Mouse (Mus musculus) gastrocnemius, postnatal 36 days (tissue): Measurements from ENCODE around the gene Prkaca. TPM values are rescaled to one million over a fixed set of nuclear protein-coding genes. Genes with fewer than 3 reads are reported as not detected.
A peak's percentile ranks its signal among the peaks of the same experiment; 100 is the strongest.
"Not testable (repeated sequence)": the region's sequence is repeated elsewhere in the genome, so short reads cannot be mapped to it uniquely, and the experiment has no call there.

Source experiments
- DNase-seq, 2 experiments: peaks; one replicate each; pipeline ENCODE4 v3.0.0; 2022
- intact Hi-C: fragments of 180-260 bp; cut with DNase I; formaldehyde crosslinking; loops from one replicate; pipeline ENCODE4 v1.15.1; 2025
- total RNA-seq, 2 experiments: library from RNA; stranded (reverse); gene quantifications; 2 replicates each; pipeline ENCODE4 v1.2.3; 2021

Prkaca gene
- total RNA-seq, 2 experiments from 2014 or later: 148 to 165 TPM

DNA sequence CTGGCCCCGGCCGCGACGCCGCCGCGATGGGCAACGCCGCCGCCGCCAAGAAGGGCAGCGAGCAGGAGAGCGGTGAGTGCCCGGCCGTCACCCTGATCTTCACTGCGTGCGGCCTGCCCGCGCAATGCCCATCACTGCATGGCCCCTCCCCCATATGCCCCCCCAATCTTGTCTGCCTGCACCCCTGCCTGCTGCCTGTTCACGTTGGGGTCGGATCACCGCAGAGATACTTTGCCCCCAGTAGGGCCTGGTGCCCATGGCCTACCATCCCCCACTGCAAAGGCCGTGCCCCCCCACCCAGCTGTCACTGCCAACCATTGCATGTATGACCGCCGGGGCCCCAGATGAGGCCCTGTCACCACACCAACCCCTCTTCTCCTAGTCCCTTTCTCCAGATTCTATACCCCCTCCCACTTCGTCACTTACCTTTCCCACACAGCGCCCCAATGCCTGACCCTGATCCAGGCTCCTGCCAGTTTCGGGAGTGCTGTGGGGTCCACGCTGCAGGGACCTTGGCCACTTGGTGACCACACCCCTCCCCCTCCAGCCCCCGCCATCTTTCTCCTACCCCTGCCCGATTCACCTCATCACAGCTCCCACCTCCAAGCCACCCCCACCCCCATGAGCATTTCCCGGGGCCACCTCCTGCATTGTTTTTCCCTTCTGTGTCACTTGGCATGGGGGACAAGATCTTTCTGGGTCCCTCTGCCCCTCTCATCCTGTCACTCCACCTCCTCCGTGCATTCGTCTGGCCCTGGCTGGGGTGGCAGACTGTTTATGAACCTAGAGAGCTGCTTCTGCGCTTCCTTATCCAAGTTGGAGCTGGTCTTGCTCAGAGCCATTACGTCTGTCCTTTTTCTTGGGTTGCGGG is 603 bp downstream of the Prkaca start:
- DNase-seq: no peak
- intact Hi-C loops: no loop called here

DNA sequence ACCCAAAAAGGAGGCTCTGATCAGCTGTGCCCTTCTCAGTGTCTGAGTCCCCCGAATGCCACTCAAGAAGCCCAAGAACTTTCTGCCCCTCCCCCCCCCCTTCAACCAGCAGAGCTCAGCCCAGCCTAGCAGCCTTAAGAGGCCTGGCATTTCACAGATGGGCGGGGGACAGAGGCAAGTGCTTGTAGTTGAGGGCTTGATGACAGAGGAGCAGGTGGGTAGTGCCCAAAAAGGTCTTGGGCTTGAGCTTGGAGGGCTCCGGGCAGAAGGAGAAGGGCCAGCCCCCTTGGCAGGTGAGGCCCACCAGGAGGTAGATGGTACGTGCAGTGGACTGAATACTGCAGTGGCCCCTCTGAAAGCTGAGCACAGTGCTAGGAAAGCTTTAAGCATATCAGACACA is 1.7 kb downstream of the Prkaca start:
- DNase-seq: no peak
- intact Hi-C loops: no loop called here

DNA sequence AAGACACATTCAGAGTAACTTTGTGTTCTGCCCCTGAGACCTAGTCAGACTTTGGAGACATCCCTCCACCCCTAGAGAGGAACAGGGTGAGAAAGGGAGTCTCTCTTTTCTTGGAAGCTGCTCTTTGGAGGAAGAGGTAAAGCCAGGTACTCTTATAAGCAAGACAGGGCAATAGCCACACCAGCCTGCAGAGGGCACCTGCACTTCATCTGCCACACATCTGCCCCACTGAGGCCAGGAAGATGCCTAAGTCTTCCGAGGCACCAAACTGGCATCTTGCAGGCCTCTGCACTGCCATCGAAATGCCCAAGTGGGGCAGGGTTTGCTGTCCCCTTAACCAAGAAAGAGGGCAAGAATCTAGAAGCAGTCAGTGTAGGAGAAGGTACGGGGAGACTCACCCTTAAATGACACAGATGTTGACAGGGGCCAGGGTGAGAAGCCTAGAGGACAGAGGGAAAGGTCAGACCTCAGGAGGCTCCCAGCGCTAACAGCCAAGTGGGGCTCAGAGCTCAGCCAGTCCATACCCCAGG is 3.4 kb downstream of the Prkaca start:
- intact Hi-C loops: no loop called here
- no peak for DNase-seq

DNA sequence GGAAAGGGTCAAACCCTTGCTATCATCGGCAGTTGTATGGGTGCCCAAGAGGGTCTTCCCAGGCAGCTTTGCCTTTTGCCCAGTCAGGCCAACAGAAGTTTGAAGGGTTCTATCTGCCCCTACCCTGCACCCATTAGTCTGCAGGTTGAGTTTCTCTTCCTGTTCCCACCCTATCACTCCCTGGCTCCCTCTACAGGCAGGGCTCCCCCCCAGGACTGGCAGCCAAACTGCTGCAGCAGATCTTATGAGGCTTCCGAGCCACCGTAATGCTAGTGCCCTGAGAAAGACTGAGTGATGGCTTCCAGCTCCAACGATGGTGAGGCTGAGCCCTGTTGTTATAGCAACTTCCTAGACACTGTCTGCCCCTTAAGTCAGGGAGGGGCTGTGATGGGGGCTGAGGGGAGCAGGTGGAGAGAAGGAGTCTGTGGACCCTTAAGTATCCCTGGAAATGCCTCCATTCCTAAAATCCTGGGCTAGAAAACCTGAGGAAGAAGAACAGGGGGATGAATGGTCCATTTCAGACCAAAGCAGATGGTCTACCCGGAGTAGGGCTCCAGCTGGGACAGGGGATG is 4.1 kb downstream of the Prkaca start:
- no peak for DNase-seq
- intact Hi-C loops: no loop called here

DNA sequence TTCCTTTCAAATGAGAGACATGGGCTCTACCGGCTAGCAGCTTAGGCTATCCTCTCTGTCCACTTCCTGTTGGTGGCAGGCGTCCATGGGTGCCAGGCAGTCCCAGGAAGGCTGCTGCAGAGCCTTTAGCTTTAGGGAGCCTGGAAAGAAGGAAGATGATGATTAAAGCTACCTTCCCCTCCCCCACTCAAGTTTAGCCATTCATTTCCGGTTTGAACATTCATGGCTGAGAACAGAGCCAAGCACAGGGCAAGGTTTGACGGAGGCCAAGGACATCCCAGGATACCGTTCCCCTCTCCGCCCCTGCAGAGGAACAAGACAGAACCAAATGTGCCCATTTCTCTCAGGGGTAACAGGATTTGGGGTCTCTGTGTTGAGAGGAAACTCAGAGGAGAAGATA is 4.9 kb downstream of the Prkaca start:
- no peak for DNase-seq
- intact Hi-C loops: no loop called here

DNA sequence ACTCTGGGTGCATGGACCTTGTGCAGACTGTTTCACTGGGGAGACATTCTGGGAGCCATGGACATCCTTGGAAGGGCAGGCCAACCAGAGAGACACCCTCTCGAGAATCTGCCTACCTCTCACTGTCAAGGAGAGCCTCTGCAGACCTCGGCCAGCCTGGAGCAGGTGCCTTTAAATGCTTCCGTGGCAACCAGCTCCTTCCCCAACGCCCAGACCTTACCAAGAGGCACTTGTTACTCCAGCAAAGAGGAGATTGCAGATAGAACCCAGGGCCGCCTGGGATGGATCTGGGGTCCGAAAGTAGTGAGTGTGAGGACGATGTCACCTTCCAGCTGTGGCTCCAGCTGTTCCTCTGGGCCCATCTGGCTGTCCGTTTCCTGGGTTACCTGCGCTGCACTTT is 5.4 kb downstream of the Prkaca start:
- DNase-seq: no peak
- intact Hi-C loops: no loop called here

DNA sequence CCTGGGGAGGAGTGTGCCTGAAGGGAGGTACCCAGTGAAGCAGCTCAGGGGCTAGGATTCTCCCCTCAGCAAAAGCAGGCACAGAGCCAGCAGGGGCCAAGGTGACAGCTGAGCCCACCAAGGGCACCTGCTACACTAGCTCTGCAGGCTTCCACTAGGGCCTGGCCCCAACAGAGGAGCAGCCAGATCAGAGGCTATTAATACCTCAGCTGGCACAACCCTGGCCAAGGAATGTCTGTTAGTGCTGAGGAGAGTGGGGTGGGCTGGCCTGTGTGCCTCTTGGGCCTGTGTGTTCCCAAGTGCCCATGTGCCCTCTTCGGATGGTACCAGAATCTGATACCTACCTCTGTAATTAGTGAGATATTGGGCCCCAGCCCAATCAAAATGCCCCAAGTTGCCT is 7.5 kb downstream of the Prkaca start:
- peak in 1 of 2 experiments; percentile 50 for DNase-seq
- intact Hi-C loops: no loop called here

DNA sequence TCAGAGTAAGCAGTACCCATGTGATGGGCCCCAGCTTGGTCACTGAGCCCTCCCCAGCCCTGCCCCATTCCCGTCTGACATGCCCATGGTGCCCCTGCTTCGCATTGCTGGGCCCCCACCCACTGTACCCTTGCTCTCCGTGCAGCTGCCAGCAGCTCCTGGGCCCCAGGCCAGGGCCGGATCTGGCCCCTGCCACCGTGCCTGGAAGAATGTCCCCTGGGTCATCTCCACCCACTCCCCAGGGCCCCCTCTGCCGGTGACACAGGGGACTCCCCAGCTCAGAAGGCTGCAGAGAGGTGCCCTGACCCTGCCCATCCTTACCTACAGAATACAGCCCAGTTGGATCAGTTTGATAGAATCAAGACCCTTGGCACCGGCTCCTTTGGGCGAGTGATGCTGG is 8.1 kb downstream of the Prkaca start:
- peak; percentile 56 to 74 for DNase-seq
- intact Hi-C loops: no loop called here

DNA sequence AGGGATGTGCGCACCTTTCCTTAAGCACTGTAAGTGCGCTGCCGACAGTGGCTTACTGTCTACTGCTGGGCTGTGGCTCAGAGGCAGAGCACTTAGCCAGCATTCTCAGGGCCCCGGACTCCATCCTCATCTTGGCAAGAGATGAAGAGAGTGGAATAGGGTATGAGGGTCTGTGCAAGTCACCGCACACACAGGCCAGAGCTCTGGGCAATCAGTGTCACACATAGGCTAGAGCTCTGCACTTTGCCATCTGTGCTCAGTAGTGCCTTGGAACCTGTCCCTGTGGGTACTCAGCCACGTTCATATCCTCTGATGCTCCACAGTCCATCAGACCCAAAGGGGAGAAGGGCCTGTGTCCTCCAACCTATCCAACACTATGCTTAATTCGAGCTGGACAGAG is 8.7 kb downstream of the Prkaca start:
- intact Hi-C loops: no loop called here
- DNase-seq: no peak

DNA sequence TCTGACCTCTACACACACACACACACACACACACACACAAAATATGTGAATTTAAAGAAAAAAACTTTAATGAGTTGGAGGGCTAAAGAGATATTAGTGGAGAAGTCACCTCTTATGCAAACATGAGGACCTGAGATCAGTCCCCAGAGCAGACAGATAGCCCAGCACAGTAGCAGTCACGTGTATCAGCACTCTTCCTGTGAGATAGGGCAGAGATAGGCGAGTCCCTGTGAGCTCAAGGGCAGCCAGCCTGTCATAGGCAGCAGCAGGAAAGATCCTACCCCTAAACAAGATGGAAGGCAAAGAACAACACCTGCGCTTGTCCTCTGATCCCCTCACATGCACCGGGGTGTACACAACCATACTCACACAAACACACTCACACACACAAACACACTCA is 9.7 kb downstream of the Prkaca start:
- DNase-seq: no peak
- intact Hi-C loops: no loop called here

DNA sequence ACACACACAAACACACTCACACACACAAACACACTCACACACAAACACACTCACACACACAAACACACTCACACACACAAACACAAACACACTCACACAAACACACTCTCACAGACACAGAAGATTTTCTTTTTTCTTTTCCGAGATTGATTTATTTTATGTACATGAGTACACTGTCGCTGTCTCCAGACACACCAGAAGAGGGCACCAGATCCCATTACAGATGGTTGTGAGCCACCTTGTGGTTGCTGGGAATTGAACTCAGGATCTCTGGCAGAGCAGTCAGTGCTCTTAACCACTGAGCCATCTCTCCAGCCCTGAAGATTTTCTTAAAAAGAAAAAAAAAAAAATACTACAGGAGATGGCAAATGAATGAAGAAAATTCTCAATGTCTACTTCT is 10.4 kb downstream of the Prkaca start:
- intact Hi-C loops, DNase-seq: not testable (repeated sequence)

DNA sequence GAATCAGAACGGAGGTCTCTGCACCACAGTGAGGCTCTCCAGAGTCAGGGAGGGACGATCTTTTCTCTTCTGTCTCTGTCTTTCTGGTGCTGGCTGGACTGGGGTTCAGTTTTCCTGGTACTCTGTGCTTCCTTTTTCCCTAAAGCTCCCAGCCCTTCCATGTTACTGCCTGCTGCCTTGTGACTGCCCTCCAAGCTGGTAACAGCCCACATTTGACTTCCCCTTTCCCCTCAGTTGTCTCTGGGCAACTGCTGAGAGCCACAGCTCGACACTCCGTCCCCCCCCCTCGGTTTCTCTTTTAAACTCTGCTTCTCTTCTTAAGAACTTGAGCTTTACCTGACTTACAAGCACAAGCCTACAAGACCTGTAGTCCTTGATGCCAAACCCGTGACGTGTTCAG is 16.4 kb downstream of the Prkaca start:
- intact Hi-C loops: no loop called here
- DNase-seq: no peak

DNA sequence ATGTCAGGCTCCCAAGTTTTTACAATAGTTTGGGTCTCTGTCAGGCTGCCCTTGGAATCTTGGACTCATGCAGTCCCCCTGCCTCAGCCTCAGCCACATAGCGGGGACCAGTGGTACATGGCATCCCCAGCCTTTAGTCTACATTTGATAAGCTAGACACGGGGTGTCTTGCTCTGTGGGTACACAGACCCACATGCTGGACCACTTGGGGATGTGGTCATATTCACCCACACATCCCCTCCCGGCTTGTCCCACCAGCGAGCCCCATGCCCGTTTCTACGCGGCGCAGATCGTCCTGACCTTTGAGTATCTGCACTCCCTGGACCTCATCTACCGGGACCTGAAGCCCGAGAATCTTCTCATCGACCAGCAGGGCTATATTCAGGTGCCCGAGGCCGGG is 17.4 kb downstream of the Prkaca start:
- no peak for DNase-seq
- intact Hi-C loops: no loop called here

DNA sequence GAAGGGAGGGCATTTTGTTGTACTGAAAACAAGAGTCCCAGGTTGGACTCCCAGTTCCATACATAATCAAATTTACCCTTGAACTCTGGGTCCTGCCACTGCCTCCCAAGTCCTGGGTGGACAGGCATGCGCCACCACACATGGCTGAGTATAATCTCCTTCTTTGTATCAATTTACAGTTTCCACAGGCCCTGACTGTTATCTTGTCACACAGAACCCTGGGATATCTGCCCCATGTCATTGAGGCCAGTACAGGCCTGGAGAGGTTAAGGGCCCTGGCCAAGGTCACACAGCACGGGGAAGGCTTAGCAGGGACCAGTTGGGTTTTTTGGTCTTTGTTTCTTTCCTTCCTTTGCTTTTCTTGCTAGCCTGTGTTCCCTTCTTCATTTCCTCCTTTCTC is 19.7 kb downstream of the Prkaca start:
- no peak for DNase-seq

DNA sequence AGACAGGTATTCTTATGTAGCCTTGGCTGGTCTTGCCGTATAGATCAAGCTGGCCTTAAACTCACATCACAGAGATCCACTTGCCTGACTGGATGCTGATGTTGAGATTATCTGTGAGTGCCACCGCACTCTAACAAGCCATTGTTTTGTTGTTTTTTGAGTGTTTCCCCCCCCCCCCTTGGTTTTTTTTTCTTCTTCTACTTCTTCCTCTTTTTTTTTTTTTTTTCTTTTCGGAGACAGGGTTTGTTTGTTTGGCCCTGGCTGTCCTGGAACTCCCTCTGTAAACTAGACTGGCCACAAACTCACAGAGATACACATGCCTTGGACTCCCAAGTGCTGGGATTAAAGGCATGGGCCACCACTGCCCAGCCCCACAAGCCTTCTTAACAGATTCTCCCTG is 21.2 kb downstream of the Prkaca start:
- intact Hi-C loops: no loop called here

More for the DNA sequence above, 19.7 kb downstream of the Prkaca start:
- intact Hi-C loops: no loop called here

DNA sequence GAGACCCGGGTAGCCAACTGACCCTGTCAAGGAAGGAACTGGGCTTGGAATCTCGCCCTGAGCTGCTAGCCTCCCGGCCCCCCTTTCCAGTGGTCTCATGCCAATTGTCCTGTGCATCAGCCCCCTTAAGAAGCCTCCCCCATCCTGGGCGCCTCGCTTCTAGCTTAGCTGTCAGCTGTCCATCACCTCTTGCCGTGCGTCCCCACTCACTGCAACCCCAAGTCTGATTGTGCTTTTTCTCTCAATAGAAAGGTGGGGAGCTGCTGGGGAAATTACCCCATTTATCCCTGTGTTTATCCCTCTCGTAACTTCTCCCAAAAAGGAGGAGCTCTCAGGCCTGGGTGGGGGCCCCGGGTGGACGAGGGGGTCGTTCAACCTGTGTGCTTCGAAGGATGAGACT is 23.2 kb downstream of the Prkaca start:
- intact Hi-C loops: no loop called here
- DNase-seq: no peak

More for the DNA sequence above, 21.2 kb downstream of the Prkaca start:
- no peak for DNase-seq

DNA sequence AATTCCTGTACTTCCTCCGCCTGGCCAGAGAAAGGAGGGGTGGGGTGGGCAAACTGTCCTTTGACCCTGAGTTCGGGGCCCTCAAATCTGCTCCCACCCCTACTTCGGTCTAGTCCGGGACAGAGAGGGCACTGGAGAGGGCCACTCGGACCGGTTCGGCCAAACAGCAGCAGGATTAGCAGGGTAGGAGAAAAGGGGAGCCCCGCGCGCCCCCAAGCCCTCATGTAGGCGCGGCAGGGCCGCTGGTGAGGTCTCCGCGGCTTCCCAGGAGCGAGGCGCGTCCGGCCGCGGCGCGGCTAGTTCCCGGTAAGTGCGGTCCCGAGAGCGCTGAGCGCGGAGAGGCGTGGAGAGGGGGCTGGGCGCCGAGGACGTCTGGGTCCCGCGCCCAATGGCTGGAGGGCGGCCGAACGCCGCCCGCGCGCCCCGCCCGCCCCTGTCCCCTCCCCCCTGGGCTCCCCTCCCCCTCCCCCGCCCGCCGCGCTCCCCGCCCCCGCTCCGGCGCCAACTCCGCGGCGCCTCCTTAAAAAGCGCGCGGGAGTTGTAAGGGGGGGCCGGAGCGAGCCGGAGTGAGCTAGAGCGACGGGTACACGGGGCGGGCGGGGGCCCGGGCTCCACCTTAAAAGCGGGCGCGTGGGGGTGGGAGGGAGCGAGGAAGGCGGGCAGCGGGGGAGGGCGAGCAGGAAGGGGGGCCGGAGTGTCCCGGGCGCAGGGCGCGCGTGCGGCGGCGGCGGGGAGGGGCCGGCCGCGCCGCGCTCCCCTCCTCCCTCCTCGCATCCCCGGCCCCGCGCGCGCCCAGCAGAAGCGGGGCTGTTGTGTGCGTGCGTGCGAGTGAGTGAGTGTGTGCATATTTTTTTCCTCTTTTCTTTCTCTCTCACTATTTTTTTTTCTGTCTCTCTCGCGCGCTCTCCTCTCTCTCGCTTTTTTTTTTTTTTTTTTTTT is 24.0 kb downstream of the Prkaca start:
- intact Hi-C loops: no loop called here

DNA sequence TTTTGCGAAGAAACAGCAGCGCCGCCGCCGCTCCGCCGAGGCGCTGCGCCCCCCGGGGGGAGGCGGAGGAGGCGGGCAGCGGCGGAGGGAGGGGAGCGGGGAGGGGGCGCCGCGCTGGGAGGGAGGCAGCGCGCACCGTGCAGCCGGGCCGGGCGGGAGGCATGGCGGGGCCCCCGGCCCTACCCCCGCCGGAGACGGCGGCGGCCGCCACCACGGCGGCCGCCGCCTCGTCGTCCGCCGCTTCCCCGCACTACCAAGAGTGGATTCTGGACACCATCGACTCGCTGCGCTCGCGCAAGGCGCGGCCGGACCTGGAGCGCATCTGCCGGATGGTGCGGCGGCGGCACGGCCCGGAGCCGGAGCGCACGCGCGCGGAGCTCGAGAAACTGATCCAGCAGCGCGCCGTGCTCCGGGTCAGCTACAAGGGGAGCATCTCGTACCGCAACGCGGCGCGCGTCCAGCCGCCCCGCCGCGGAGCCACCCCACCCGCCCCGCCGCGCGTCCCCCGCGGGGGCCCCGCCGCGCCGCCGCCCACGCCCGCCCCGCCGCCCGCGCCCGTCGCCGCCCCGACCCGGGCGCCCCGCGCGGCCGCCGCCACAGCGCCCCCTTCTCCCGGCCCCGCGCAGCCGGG is 24.8 kb downstream of the Prkaca start, which contains the start of gene Samd1:
TSS of gene Samd1 (plus strand) at position 162 of the 631 bp plus-strand sequence.
- DNase-seq: peak; percentile 23 to 47
- intact Hi-C loops: no loop called here

More for the DNA sequence above, 24.0 kb downstream of the Prkaca start:
- peak; percentile 83 to 92 for DNase-seq

DNA sequence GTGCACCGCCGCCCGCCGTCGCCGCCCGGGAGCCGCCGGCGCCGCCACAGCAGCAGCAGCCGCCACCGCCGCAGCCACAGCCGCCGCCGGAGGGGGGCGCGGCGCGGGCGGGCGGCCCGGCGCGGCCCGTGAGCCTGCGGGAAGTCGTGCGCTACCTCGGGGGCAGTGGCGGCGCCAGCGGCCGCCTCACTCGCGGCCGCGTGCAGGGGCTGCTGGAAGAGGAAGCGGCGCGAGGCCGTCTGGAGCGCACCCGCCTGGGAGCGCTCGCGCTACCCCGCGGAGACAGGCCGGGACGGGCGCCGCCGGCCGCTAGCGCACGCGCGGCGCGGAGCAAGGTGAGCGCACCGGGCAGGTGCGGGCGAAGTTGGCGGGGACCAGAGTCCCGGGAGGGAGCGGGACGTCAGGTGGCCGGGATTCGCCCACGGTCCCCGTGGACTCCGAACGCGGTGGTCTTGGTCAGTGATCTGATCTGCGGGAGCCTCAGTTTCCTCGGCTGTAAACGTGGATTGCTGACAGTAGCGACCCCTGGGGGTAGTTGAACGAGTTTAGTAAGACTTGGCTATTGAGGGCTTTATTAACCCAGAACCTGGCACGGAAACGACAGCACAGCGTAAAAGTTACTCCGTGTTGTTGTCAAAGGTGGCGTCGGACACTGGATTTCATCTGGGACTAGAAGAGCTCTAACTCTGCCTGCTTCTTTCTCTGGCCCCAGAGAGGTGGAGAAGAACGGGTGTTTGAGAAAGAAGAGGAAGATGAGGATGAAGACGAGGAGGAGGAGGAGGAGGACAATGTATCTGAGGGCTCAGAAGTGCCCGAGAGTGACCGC is 25.7 kb downstream of the Prkaca start:
- intact Hi-C loops: no loop called here
- peak; percentile 33 to 40 for DNase-seq
